Mouse (Mus musculus) hindbrain, embryonic 15.5 days (tissue): ENCODE measurements around the gene Slc8a3. TPM values are rescaled to one million over a fixed set of nuclear protein-coding genes. Genes with fewer than 3 reads are reported as not detected.

ENCODE experiments used
- ATAC-seq: fragments of 200-750 bp; cut with Nextera tagmentation; 2 replicates; pipeline ENCODE4 v1.8.0; 2017; ENCODE audit warnings: low read depth, moderate number of reproducible peaks, moderate TSS enrichment; ENCODE audit not compliant: low FRiP score
- H3K27ac ChIP-seq: fragments of 300-500 bp; sonication (generic); replicated peaks from 2 replicates; pipeline ENCODE4 v1.5.1; 2015; ENCODE audit warnings: mild to moderate bottlenecking, inconsistent platforms
- H3K27me3 ChIP-seq: fragments of 300-500 bp; sonication (generic); 2 replicates; pipeline ENCODE4 v1.6.1; 2015; ENCODE audit warnings: control low read depth, inconsistent platforms
- H3K36me3 ChIP-seq: fragments of 300-500 bp; sonication (generic); 2 replicates; pipeline ENCODE4 v1.6.1; 2015; ENCODE audit warnings: control low read depth, inconsistent platforms
- H3K4me1 ChIP-seq: fragments of 300-500 bp; sonication (generic); replicated peaks from 2 replicates; pipeline ENCODE4 v1.6.1; 2015; ENCODE audit warnings: control low read depth, inconsistent platforms
- H3K4me2 ChIP-seq: fragments of 300-500 bp; sonication (generic); 2 replicates; pipeline ENCODE4 v1.6.1; 2015; ENCODE audit warnings: moderate library complexity, mild to moderate bottlenecking, inconsistent platforms
- H3K4me3 ChIP-seq: fragments of 300-500 bp; sonication (generic); 2 replicates; pipeline ENCODE4 v1.5.1; 2015; ENCODE audit warnings: mild to moderate bottlenecking, inconsistent platforms
- H3K9ac ChIP-seq: fragments of 300-500 bp; sonication (generic); 2 replicates; pipeline ENCODE4 v1.6.1; 2015; ENCODE audit warnings: inconsistent platforms
- H3K9me3 ChIP-seq: fragments of 300-500 bp; sonication (generic); 2 replicates; pipeline ENCODE4 v1.6.1; 2016; ENCODE audit warnings: control low read depth, inconsistent platforms
- WGBS: fragments of 180-500 bp; shearing (Covaris S2); methylation state at CpG from one replicate; pipeline ENCODE4 v1.1.7; 2015; 5-methylcytosine and 5-hydroxymethylcytosine counted together
- polyA plus RNA-seq: library from polyadenylated mRNA; unstranded; fragments of >200 nt; fragmentation: Nextera tagmentation; extraction: Ambion mirVana; gene quantifications from 2 replicates; pipeline ENCODE4 v1.2.1, GENCODE M21; 2015

Gene Slc8a3
- polyA plus RNA-seq, 1 experiment from 2014 or later, result 12.2 TPM

DNA sequence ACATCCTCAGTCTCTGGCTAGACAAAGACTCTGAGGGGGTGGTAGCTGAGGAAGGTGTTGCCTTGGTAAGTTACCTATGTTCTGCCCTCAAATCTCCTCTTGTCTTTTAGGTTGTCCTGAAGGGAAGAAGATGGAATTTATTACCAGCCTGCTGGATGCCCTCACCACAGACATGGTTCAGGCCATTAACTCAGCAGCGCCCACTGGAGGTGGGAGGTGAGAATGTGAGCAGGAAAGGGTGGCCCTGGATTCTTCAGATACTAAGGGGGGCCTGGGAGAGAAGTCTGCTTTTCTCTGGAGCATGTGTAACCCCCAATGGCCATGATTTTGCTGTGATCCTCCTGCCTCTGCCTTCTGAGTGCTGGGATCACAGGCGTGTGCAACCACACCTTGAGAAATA is 162.9 kb downstream of the Slc8a3 start:
- no peaks in the 10 kb centered on the region for H3K27me3 ChIP-seq
- no peak overlapping the region for H3K9ac ChIP-seq
- no peak overlapping the region for H3K4me3 ChIP-seq
- peaks cover 17% of the 10 kb centered on the region for H3K4me1 ChIP-seq
- 91% methylated on average over 2 of the region's 2 CpGs for WGBS
- H3K9me3 ChIP-seq, result no peaks in the 10 kb centered on the region
- no peak overlapping the region for H3K4me2 ChIP-seq
- no peak overlapping the region for H3K27ac ChIP-seq
- ATAC-seq, result no peak
- no peaks in the 10 kb centered on the region for H3K36me3 ChIP-seq

DNA sequence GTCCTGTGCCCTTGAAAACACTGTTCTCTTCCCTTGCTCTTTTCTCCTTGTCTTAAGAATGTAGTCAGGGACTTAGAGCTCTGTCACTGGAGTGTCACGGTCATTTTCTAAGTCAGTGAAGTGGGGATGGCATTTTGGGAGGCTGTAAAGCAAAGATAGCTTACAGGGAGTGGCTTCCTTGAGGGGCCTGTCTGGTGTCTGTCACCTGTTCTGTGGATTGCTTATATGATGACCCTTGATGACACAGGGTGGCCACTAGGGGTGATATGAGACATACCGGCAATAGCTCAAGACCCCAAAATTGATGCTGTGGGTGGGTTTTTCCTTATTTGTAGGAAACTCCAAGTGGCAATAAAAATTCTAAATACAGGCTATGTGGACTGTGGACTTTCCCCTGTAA is 164.5 kb downstream of the Slc8a3 start:
- ATAC-seq, result no peak
- H3K9me3 ChIP-seq, result no peaks in the 10 kb centered on the region
- no peak overlapping the region for H3K4me2 ChIP-seq
- 84% methylated on average over 2 of the region's 2 CpGs for WGBS
- no peak overlapping the region for H3K9ac ChIP-seq
- no peak overlapping the region for H3K27ac ChIP-seq
- H3K36me3 ChIP-seq, result no peaks in the 10 kb centered on the region
- H3K4me1 ChIP-seq, result peaks cover 17% of the 10 kb centered on the region
- no peak overlapping the region for H3K4me3 ChIP-seq
- no peaks in the 10 kb centered on the region for H3K27me3 ChIP-seq

DNA sequence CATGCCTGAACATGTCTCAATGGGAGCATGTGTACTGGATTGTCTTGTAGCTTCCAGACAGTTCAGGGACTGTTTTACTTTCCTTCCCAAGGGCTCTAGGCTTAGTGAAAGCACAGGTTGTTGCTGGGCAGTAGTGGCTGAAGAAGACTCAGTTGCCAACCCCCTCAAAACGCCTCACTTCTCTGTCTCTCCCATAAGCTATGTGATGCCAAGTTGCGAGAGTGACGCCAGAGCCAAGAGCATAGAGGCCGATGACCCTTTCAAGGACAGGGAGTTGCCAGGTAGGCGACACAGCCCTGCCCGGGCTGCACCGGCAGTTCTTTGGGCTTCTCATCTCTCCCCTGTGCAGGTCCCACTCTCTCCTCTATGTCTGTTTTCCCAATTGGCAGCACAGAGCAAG is 164.9 kb downstream of the Slc8a3 start:
- Histone ChIP-seq H3K9ac (no peak overlapping the region), H3K36me3 (no peaks in the 10 kb centered on the region), H3K4me3 (no peak overlapping the region), H3K27ac (no peak overlapping the region), H3K4me2 (no peak overlapping the region), H3K4me1 (peaks cover 17% of the 10 kb centered on the region), H3K27me3 (no peaks in the 10 kb centered on the region), H3K9me3 (no peaks in the 10 kb centered on the region)
- WGBS, result 93% methylated on average over 7 of the region's 7 CpGs
- no peak for ATAC-seq

DNA sequence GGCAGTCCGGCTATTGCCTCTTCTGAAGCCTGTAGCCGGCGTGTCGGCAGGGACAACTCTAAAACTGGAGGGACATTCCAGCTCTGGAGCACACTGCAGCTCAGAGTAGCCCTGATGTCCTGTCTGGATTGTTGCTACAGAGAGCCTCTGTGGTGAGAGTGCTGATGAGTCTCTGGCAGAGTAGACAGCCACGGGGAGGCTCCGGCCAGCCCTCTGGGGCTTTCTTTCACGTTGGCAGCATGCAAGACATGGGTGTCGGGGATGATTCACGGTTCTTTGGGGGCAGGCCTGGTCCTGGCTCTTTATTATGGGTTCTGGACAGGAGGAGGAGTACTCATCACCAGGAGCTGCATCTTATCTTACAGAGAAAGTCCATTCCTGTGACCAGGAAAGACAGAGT is 165.8 kb downstream of the Slc8a3 start:
- H3K27ac ChIP-seq, result 0 out of 2 replicates have a peak overlapping the region, but pooled peaks have one; percentile 3
- 60% methylated on average over 9 of the region's 9 CpGs for WGBS
- ATAC-seq, result peak; percentile 15; the same call in 1 of the 2 replicates
- H3K4me1 ChIP-seq, result peaks cover 17% of the 10 kb centered on the region
- no peaks in the 10 kb centered on the region for H3K36me3 ChIP-seq
- H3K4me2 ChIP-seq, result no peak overlapping the region
- no peaks in the 10 kb centered on the region for H3K9me3 ChIP-seq
- H3K9ac ChIP-seq, result no peak overlapping the region
- H3K4me3 ChIP-seq, result no peak overlapping the region
- H3K27me3 ChIP-seq, result no peaks in the 10 kb centered on the region

DNA sequence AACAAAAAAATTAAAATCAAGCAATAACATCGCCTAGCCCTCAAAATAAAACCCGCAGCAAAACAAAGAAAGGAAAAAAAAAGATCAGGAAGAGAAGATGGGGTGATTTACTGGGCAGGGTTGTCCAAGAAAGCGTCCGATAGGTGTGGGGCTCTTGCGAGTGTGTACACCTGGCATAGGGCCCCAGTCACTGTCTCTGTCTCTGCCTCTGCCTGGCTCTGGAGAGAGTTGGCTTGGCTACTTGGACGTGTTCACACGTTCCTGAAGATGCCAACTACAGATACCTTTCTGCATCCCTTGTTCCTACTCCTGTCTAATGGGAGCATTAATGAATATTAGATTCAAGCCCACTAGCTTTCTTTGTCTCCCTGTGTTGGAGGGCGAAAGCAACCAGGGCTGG is 166.4 kb downstream of the Slc8a3 start:
- H3K4me1 ChIP-seq, result peaks cover 17% of the 10 kb centered on the region
- no peaks in the 10 kb centered on the region for H3K36me3 ChIP-seq
- H3K4me2 ChIP-seq, result no peak overlapping the region
- WGBS, result 74% methylated on average over 8 of the region's 8 CpGs
- H3K9me3 ChIP-seq, result no peaks in the 10 kb centered on the region
- ATAC-seq, result 0 out of 2 replicates have a peak, but pooled peaks have one; percentile 23
- no peak overlapping the region for H3K4me3 ChIP-seq
- H3K27me3 ChIP-seq, result no peaks in the 10 kb centered on the region
- 0 out of 2 replicates have a peak overlapping the region, but pooled peaks have one; percentile 3 for H3K27ac ChIP-seq
- no peak overlapping the region for H3K9ac ChIP-seq

DNA sequence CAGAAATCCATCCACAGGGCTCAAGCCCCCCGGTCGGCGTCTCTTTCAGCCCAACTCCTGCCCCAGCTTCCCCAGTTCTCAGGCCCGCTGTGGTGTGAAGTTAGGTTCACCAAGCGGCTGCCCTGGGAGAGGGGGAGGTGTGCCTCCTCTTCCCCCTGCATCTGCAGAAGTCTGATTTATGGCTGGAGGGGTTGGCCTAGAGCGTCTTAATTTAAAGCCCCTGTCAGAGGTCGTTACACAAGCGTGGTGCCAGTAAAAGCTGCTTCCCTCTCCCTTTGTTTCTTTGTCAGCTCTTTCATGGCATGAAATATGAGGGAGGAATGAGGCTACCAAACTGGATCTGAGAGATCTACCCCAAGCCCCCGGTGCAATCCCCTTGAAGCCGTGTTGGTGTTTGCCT is 166.9 kb downstream of the Slc8a3 start:
- 12% methylated on average over 10 of the region's 10 CpGs for WGBS
- Histone ChIP-seq H3K4me3 (no peak overlapping the region), H3K27me3 (no peaks in the 10 kb centered on the region), H3K36me3 (no peaks in the 10 kb centered on the region), H3K9me3 (no peaks in the 10 kb centered on the region), H3K4me1 (peaks cover 17% of the 10 kb centered on the region), H3K9ac (no peak overlapping the region), H3K27ac (no peak overlapping the region), H3K4me2 (no peak overlapping the region)
- ATAC-seq, result no peak

DNA sequence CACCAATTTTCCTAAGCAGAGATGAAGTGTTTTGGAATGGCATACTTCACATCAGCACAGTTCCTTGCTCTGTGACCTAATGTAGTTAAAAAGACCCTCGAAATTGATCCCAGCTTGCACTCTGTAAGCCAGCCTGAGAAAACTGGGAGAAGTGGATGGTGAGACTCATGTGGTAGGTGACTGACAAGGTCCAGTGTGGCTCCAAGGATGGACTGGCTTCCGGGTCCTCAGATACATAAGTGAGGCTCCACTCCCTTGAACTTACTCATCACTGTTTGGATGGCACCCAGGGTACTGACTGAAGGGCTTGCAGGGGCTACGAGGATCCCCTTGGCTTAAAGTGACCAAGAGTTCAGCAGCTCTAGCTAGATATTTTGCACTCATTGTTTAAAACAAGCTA is 169.4 kb downstream of the Slc8a3 start:
- no peaks in the 10 kb centered on the region for H3K36me3 ChIP-seq
- H3K9me3 ChIP-seq, result no peaks in the 10 kb centered on the region
- H3K9ac ChIP-seq, result no peak overlapping the region
- no peak for ATAC-seq
- H3K4me2 ChIP-seq, result no peak overlapping the region
- H3K27me3 ChIP-seq, result no peaks in the 10 kb centered on the region
- no peak overlapping the region for H3K27ac ChIP-seq
- 95% methylated on average over 3 of the region's 3 CpGs for whole genome bisulfite sequencing
- H3K4me3 ChIP-seq, result no peak overlapping the region
- peaks cover 17% of the 10 kb centered on the region for H3K4me1 ChIP-seq

DNA sequence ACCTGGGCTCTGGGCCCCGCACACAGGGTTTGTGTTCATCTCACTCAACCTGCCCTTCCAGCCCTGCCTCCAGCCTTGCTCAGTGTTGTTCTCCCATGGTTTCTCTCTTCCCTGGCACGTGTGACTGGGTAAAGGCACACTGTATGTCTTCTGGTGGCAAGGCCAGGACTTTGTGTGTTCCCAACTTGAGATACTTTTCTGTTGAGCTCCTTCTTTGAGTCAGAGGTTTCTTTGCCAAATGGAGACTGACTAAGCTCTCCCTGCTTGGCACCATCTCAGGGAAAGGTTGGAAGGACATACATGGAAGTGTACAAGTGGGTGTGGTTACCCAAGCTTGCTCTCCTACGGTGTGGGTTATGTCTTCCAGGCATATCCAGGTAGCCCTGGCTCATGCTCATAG is 169.8 kb downstream of the Slc8a3 start:
- H3K9ac ChIP-seq, result no peak overlapping the region
- no peak overlapping the region for H3K27ac ChIP-seq
- no peaks in the 10 kb centered on the region for H3K9me3 ChIP-seq
- ATAC-seq, result no peak
- H3K4me3 ChIP-seq, result no peak overlapping the region
- 86% methylated on average over 3 of the region's 3 CpGs for WGBS
- H3K27me3 ChIP-seq, result no peaks in the 10 kb centered on the region
- no peak overlapping the region for H3K4me2 ChIP-seq
- no peaks in the 10 kb centered on the region for H3K36me3 ChIP-seq
- peaks cover 17% of the 10 kb centered on the region for H3K4me1 ChIP-seq

DNA sequence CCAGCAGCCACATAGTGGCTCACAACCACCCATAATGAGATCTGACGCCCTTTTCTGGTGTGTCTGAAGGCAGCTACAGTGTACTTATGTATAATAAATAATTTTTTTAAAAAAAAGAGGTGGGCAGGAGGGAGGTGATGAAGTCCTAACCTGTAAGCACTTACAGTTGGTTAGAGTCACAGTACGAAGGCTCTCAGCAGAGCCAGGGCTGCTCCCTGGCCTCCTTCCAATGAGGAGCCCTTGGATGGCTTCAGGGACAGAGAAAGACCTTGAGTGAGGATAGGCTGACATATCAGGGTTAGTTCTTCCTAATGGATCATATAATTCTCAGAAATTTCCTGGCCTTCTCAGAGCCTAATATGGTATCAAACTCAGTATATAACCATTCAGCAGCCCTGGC is 171.7 kb downstream of the Slc8a3 start:
- ATAC-seq, result no peak
- H3K27me3 ChIP-seq, result no peaks in the 10 kb centered on the region
- WGBS, result 86% methylated on average over 2 of the region's 2 CpGs
- H3K27ac ChIP-seq, result no peak overlapping the region
- H3K9ac ChIP-seq, result no peak overlapping the region
- H3K4me2 ChIP-seq, result no peak overlapping the region
- H3K36me3 ChIP-seq, result no peaks in the 10 kb centered on the region
- no peak overlapping the region for H3K4me3 ChIP-seq
- H3K9me3 ChIP-seq, result no peaks in the 10 kb centered on the region
- H3K4me1 ChIP-seq, result peaks cover 8% of the 10 kb centered on the region

DNA sequence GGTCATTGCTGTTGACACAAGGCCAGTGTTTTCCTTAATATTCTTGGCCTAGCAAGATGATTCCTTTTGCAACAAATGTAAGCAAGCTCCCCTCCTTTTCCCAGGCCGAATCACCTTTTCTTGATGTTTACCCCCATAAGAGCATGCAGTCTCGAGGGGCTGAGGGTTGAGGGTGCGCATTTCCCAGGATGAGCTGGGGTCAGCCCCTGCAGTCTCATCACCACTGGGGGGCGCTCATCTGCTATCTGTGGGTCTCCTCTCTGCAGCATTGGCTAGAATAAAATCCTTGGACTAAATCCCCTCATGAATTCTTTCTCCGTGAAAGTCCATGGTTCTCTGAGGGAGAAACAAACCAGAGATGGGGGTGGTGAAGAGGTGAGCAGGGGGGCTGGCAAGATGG is 172.1 kb downstream of the Slc8a3 start:
- H3K27me3 ChIP-seq, result no peaks in the 10 kb centered on the region
- peaks cover 3% of the 10 kb centered on the region for H3K4me1 ChIP-seq
- H3K4me3 ChIP-seq, result no peak overlapping the region
- WGBS, result 63% methylated on average over 5 of the region's 5 CpGs
- H3K27ac ChIP-seq, result no peak overlapping the region
- no peak overlapping the region for H3K4me2 ChIP-seq
- H3K9ac ChIP-seq, result no peak overlapping the region
- no peaks in the 10 kb centered on the region for H3K9me3 ChIP-seq
- H3K36me3 ChIP-seq, result no peaks in the 10 kb centered on the region
- no peak for ATAC-seq

DNA sequence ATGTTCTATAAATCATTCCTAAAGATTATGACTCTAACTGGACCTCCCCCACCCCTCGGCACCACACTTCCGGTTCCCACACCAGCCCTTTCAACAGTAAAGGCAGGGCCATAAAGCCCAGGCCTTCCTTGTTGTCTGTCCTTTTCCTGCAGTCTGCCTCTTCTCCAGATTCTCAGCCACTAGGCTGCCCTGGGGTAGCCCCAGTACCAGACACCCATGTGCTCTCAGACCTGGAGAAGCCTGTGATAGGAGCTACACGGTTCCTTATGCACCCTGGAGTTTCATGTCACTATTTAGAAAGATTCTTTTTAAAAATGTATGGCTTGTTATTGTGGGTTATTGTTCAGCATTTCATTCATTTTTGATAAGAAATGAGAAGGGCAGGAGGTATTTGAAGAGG is 172.6 kb downstream of the Slc8a3 start:
- Histone ChIP-seq H3K36me3 (no peaks in the 10 kb centered on the region), H3K9me3 (no peaks in the 10 kb centered on the region), H3K9ac (no peak overlapping the region), H3K4me2 (no peak overlapping the region), H3K4me3 (no peak overlapping the region), H3K4me1 (no peaks in the 10 kb centered on the region), H3K27me3 (no peaks in the 10 kb centered on the region), H3K27ac (no peak overlapping the region)
- WGBS, result 66% methylated on average over 3 of the region's 3 CpGs
- ATAC-seq, result no peak

DNA sequence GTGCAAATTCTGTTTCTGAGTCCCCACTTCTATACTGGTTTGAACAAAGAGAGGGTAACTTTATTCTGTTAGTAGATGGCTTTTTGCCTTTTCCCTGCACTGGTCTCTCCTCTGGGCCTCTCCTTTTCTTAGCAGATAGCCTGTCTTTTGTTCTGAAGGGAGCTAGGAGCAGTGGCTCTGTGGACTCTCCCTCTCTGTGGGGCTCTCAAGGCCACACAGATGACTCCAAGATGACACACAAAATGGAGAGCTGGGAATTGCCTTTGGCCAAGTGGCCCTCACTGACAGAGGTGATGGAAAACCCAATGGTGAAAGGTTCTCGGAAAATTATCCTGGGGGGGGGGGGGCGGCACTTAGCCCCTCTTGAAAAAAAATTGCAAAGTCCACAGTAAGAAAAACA is 173.0 kb downstream of the Slc8a3 start:
- H3K4me3 ChIP-seq, result no peak overlapping the region
- no peaks in the 10 kb centered on the region for H3K36me3 ChIP-seq
- no peaks in the 10 kb centered on the region for H3K9me3 ChIP-seq
- 83% methylated on average over 2 of the region's 2 CpGs for WGBS
- no peak overlapping the region for H3K9ac ChIP-seq
- ATAC-seq, result no peak
- H3K27me3 ChIP-seq, result no peaks in the 10 kb centered on the region
- H3K4me2 ChIP-seq, result no peak overlapping the region
- H3K4me1 ChIP-seq, result no peaks in the 10 kb centered on the region
- H3K27ac ChIP-seq, result no peak overlapping the region

DNA sequence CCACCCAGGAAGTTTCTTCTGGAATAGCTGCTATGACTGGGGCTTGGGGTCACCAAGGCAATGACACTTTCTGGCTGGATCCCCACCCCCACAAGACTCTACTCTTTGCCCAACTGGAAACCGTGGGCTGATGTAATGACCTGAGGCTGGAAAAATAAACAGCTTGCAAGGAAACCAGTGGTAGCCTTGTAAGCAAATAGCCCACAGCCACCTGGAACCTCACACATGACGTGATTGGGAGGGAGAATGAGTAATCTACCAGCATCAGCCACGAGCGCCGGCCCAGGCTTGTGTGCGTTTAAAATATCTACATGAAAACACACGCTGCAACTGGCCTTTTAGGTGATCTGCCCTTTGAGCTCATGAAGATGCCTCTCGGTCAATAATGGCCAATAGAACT is 176.1 kb downstream of the Slc8a3 start:
- ATAC-seq, result no peak
- no peaks in the 10 kb centered on the region for H3K27me3 ChIP-seq
- no peak overlapping the region for H3K4me3 ChIP-seq
- H3K36me3 ChIP-seq, result no peaks in the 10 kb centered on the region
- no peaks in the 10 kb centered on the region for H3K4me1 ChIP-seq
- no peak overlapping the region for H3K9ac ChIP-seq
- no peaks in the 10 kb centered on the region for H3K9me3 ChIP-seq
- H3K27ac ChIP-seq, result no peak overlapping the region
- WGBS, result 84% methylated on average over 8 of the region's 8 CpGs
- no peak overlapping the region for H3K4me2 ChIP-seq
